Mouse (Mus musculus) stomach, postnatal 0 days (tissue): ENCODE data around the gene Ccndbp1.

ENCODE experiments used
- CTCF ChIP-seq: IDR thresholded peaks from 2 replicates; pipeline ENCODE4 v1.5.1; 2016; ENCODE audit warnings: antibody characterized with exemption, low read depth, mild to moderate bottlenecking, moderate library complexity
- EP300 ChIP-seq: optimal IDR thresholded peaks from 2 replicates; pipeline ENCODE3; 2016; ENCODE audit warnings: antibody characterized with exemption

- TF ChIP-seq CTCF (no peak), EP300 (no peak)
Observed at GRCm38 (mm10) chr2:121009071-121009677, 971 bp downstream of the Ccndbp1 start.
